Mouse (Mus musculus) thymus, adult 2 months (tissue): Measurements from ENCODE around the gene Olfr883.

Experiments used
- CTCF ChIP-seq: fragments of 200-500 bp; IDR thresholded peaks from 2 replicates; pipeline ENCODE4 v1.5.1; 2012; ENCODE audit warnings: mild to moderate bottlenecking, control low read depth, low read length, moderate library complexity, borderline replicate concordance; ENCODE audit not compliant: control insufficient read depth, poor library complexity, insufficient read depth; ENCODE audit errors: extremely low read depth
- POLR2A ChIP-seq: fragments of 200-500 bp; IDR thresholded peaks from 2 replicates; pipeline ENCODE4 v1.6.1; 2012; ENCODE audit warnings: mild to moderate bottlenecking, low read length, control low read depth, moderate library complexity; ENCODE audit not compliant: control insufficient read depth, poor library complexity, insufficient read depth; ENCODE audit errors: extremely low read depth

GRCm38 (mm10) chr9:38046255-38046654 is 20.6 kb downstream of the Olfr883 start, which contains the start of gene Olfr884:
- TF ChIP-seq POLR2A, result no peak
- no peak for TF ChIP-seq CTCF
